In the genomic region with DNA sequence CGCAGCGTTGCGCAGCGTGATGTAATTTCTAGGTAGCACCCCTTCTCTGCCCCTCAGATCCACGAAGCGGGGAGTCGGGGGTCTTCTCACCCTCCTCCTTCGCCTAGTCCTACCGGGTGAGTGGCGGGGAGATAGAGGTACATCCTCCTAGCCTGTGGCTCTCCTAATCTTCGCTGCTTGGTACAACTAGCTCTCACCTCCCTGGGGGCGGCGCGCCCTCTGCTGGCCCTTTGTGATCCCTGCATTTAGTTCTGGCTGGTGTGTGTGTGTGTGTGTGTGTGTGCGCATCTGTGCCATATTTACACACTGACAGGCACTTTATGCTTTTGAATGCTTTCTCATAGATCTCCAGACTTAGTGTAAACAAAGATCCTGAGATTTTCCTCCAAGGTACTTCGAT, we compare ENCODE assay signal across 8 mouse cellular contexts. TPM values are rescaled to one million over a fixed set of nuclear protein-coding genes. Genes with fewer than 3 reads are reported as not detected.
DNase-seq lines count a peak whose midpoint lies in the region; ATAC-seq and TF ChIP-seq lines count a peak whose summit lies in the region.

No protein-coding gene starts in this region.

- peak; percentile 96 for TF ChIP-seq CTCF in brain, embryonic 14.5 days (IDR thresholded peaks at IDR 0.05; ENCODE audit: borderline replicate concordance, extremely low read depth, insufficient read depth, insufficient read length)

- DNase-seq in A20 (ENCODE audit: low read depth, low spot score) = peak; percentile 73
- DNase-seq in brain, embryonic 14.5 days (ENCODE audit: low read depth) = peak; percentile 96
- peak; percentile 50 for DNase-seq in fibroblast of lung, adult 2 months (ENCODE audit: low read depth)
- peak; percentile 84 for DNase-seq in kidney, postnatal 14 days
- DNase-seq in neural tube, embryonic 11.5 days (ENCODE audit: low spot score) = peak; percentile 93

- H3K9ac ChIP-seq in heart, embryonic 13.5 days = peak overlapping the region; percentile 81
- no peak overlapping the region for H3K9ac ChIP-seq in liver, embryonic 12.5 days
- no peak overlapping the region for H3K9ac ChIP-seq in neural tube, embryonic 11.5 days (ENCODE audit: low read length)
- H3K9ac ChIP-seq in stomach, embryonic 16.5 days (ENCODE audit: low read length) = no peak overlapping the region; the same call in 1 of the 2 replicates

- peak overlapping the region; percentile 93 for H3K4me2 ChIP-seq in heart, embryonic 13.5 days
- peak overlapping the region; percentile 68 for H3K4me2 ChIP-seq in liver, embryonic 12.5 days
- H3K4me2 ChIP-seq in neural tube, embryonic 11.5 days (ENCODE audit: low read depth) = peak overlapping the region; percentile 69
- peak overlapping the region; percentile 87 for H3K4me2 ChIP-seq in stomach, embryonic 16.5 days (ENCODE audit: low read depth, low read length)

- no peak for ATAC-seq in heart, embryonic 13.5 days (ENCODE audit: extremely low read depth, insufficient number of reproducible peaks, low FRiP score, low TSS enrichment)
- ATAC-seq in liver, embryonic 12.5 days = 0 out of 2 replicates have a peak, but pooled peaks have one; percentile 55
- peak; percentile 57 for ATAC-seq in neural tube, embryonic 11.5 days (ENCODE audit: insufficient read depth, low FRiP score, low TSS enrichment)
- ATAC-seq in stomach, embryonic 16.5 days (ENCODE audit: insufficient read depth, low FRiP score) = peak; percentile 45; the same call in 1 of the 2 replicates

- H3K36me3 ChIP-seq in heart, embryonic 13.5 days = no peaks in the 10 kb centered on the region
- H3K36me3 ChIP-seq in liver, embryonic 12.5 days = no peaks in the 10 kb centered on the region
- H3K36me3 ChIP-seq in neural tube, embryonic 11.5 days (ENCODE audit: control insufficient read depth, insufficient read depth, low read length) = no peaks in the 10 kb centered on the region
- H3K36me3 ChIP-seq in stomach, embryonic 16.5 days (ENCODE audit: control insufficient read depth, insufficient read depth, low read length) = no peaks in the 10 kb centered on the region

- H3K27me3 ChIP-seq in heart, embryonic 13.5 days (replicated peaks) = peaks cover 40% of the 10 kb centered on the region
- peaks cover 86% of the 10 kb centered on the region for H3K27me3 ChIP-seq in liver, embryonic 12.5 days (replicated peaks)
- peaks cover 15% of the 10 kb centered on the region for H3K27me3 ChIP-seq in neural tube, embryonic 11.5 days (ENCODE audit: control insufficient read depth, insufficient read depth, low read length)
- peaks cover 25% of the 10 kb centered on the region for H3K27me3 ChIP-seq in stomach, embryonic 16.5 days (ENCODE audit: control insufficient read depth, insufficient read depth, low read length)

- no peak overlapping the region for H3K27ac ChIP-seq in heart, embryonic 13.5 days (replicated peaks)
- H3K27ac ChIP-seq in liver, embryonic 12.5 days = no peak overlapping the region
- no peak overlapping the region for H3K27ac ChIP-seq in neural tube, embryonic 11.5 days (ENCODE audit: low read depth, low read length)
- H3K27ac ChIP-seq in stomach, embryonic 16.5 days (ENCODE audit: low read length) = no peak overlapping the region

- WGBS in heart, embryonic 13.5 days = 3% methylated on average over 16 of the region's 16 CpGs
- WGBS in liver, embryonic 12.5 days (ENCODE audit: insufficient replicate concordance) = 3% methylated on average over 14 of the region's 16 CpGs
- WGBS in neural tube, embryonic 11.5 days = 3% methylated on average over 16 of the region's 16 CpGs
- WGBS in stomach, embryonic 16.5 days = under 1% methylated on average over 16 of the region's 16 CpGs

- H3K9me3 ChIP-seq in heart, embryonic 13.5 days = peaks cover 5% of the 10 kb centered on the region; the same call in 1 of the 2 replicates
- no peaks in the 10 kb centered on the region for H3K9me3 ChIP-seq in liver, embryonic 12.5 days (replicated peaks)
- H3K9me3 ChIP-seq in neural tube, embryonic 11.5 days (ENCODE audit: control insufficient read depth, low read length) = no peaks in the 10 kb centered on the region
- H3K9me3 ChIP-seq in stomach, embryonic 16.5 days (replicated peaks; ENCODE audit: control insufficient read depth, low read length) = peaks cover 7% of the 10 kb centered on the region

- H3K4me1 ChIP-seq in heart, embryonic 13.5 days = peaks cover 27% of the 10 kb centered on the region
- H3K4me1 ChIP-seq in liver, embryonic 12.5 days = 0 out of 2 replicates have a peak, but pooled peaks cover 6% of the 10 kb centered on the region
- H3K4me1 ChIP-seq in neural tube, embryonic 11.5 days (ENCODE audit: control insufficient read depth, insufficient read depth, low read length) = peaks cover 10% of the 10 kb centered on the region
- peaks cover 6% of the 10 kb centered on the region for H3K4me1 ChIP-seq in stomach, embryonic 16.5 days (ENCODE audit: control insufficient read depth, insufficient read depth, low read length)

- no peak for TF ChIP-seq POLR2A in brain, embryonic 14.5 days (IDR thresholded peaks at IDR 0.05; ENCODE audit: borderline replicate concordance, extremely low read depth, insufficient read depth, insufficient read length, poor library complexity, severe bottlenecking)

- H3K4me3 ChIP-seq in heart, embryonic 13.5 days = peak overlapping the region; percentile 77
- H3K4me3 ChIP-seq in liver, embryonic 12.5 days = peak overlapping the region; percentile 51
- peak overlapping the region; percentile 66 for H3K4me3 ChIP-seq in neural tube, embryonic 11.5 days (ENCODE audit: low read depth, low read length)
- H3K4me3 ChIP-seq in stomach, embryonic 16.5 days (replicated peaks; ENCODE audit: low read length) = peak overlapping the region; percentile 59

RNA-seq across cellular contexts. Expression of gene Nog, which starts 1.3 kb away (rescaled TPM):
- 8.8 and 10.5 TPM in 2 replicates for polyA plus RNA-seq in brain, embryonic 14.5 days (2012; rRNA removed)
- polyA plus RNA-seq in heart, embryonic 13.5 days (2015; fragmentation: Nextera tagmentation; extraction: Ambion mirVana) = 0.47 and 0.55 TPM in 2 replicates
- 0.20 and 0.23 TPM in 2 replicates for polyA plus RNA-seq in liver, embryonic 12.5 days (2016; fragmentation: Nextera tagmentation; extraction: Ambion mirVana)
- polyA plus RNA-seq in neural tube, embryonic 11.5 days (2014; fragmentation: Nextera tagmentation; extraction: Ambion mirVana) = 2.9 and 3.5 TPM in 2 replicates
- polyA plus RNA-seq in stomach, embryonic 16.5 days (2015; fragmentation: Nextera tagmentation; extraction: Ambion mirVana) = 0.52 and 1.1 TPM in 2 replicates
